Mouse (Mus musculus) gastrocnemius, adult 18-20 months (tissue): ENCODE results near the gene Krtap21-1. TPM values are rescaled to one million over a fixed set of nuclear protein-coding genes. Genes with fewer than 3 reads are reported as not detected.

Experiments used
- DNase-seq: peaks from one replicate; pipeline ENCODE4 v3.0.0; 2021; ENCODE audit warnings: low spot score
- long read RNA-seq, 2 experiments: library from polyadenylated mRNA; stranded (forward); transcript quantifications; one replicate each; pipeline ENCODE4 v2.0.0; 2021
- total RNA-seq, 2 experiments: library from RNA; stranded (reverse); gene quantifications; 2 replicates each; pipeline ENCODE4 v1.2.3; 2021

The Krtap21-1 gene
- not detected for total RNA-seq
- long read RNA-seq, experiment 1: 0 reads
- long read RNA-seq, experiment 2: 0 reads

DNA sequence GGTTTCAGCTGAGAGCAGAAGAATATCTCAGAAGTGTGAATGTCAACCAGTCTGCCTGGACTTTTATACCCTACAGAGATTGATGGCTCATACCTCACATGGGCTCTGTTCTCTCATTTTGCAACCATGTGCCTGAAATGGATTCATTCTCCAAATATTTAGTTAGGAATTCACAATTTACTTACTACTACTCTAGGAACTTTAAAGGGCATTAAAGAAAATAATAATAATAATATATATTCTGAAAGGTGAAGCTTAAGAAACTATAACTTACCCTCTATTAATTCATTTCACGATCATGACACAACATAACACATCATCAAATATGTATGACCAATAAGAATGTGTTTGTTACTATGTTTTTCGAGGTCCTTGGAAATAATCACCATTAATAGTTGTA, at the start of gene Krtap21-1:
Krtap21-1 (minus strand) TSS at position 101 of the 400 bp plus-strand sequence.
- no peak for DNase-seq

DNA sequence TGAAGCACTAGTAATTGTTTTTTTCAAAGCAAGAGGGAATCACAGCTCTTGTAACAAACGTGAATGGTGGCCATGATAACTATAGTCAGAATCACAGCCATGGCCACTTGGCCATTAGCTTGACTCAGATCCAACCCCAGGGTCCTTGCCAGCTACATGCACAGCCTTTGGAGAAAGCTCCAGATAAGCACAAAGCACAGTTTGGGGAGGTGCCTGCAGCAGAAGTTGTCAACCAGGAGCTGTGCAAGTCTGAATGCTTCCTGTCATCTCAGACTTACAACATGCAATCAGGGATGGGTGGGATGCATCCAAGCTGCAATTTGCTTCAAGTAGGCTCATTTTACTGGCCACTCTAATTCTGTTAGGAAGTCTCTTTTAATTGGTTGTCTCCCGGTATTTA, 25.9 kb upstream of the Krtap21-1 start:
- DNase-seq: no peak

DNA sequence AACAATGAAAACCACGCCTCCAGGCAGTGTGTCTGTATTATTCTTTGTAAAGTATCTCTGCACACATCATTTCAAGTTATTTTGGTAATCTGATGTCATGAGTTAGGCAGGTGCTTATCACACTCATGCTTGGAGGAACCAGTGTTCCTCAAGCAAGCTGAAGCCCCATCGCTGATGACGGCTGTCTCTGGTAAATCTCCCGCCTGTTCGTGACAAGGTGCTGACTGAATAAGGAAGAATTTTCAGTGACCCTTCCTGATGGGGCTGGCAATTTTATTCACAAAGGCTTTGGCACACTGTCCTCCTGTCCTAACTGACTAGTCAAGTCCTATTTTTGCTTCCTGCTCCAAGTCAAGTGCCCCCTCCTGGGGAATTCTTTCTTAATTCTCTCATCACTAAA, 21.6 kb upstream of the Krtap21-1 start:
- no peak for DNase-seq

DNA sequence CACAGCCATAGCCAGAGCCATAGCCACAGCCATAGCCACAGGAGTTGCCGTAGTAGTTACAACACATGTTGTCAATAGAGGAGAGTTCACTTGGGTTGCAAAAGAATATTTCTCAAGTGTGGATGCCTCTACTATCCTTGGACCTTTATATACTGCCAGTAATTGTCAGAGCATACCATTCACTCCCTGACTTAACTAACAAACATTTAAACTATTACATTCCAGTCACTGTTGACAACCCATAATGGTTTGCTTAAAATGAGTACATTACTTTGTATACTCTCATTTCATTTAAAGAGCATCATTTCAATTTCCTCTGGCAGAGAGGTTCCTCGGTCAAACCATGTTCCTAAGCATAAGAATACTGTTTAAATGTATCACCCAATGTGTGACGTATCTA, 16.3 kb upstream of the Krtap21-1 start, which contains the start of gene Krtap6-2:
Krtap6-2 (minus strand) TSS at position 101 of the 400 bp plus-strand sequence.
- no peak for DNase-seq

DNA sequence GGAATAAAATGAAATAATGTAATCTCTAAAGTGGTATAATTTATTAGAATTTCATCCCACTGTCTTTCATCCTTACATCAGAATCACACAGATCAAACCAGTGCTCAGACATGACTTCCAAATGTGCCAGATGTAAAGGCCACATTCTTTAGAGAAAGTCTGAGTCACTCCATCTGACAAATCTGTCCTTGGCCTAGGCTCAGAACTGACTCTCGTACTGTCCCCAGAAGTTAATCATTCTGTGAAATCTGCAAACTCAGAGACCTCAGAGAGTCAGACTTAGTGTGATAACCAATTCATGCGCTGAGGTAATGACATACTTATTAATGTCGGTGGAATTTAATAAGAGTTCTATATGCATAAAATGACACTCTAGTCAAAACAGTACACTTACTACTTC, 12.6 kb upstream of the Krtap21-1 start:
- no peak for DNase-seq

DNA sequence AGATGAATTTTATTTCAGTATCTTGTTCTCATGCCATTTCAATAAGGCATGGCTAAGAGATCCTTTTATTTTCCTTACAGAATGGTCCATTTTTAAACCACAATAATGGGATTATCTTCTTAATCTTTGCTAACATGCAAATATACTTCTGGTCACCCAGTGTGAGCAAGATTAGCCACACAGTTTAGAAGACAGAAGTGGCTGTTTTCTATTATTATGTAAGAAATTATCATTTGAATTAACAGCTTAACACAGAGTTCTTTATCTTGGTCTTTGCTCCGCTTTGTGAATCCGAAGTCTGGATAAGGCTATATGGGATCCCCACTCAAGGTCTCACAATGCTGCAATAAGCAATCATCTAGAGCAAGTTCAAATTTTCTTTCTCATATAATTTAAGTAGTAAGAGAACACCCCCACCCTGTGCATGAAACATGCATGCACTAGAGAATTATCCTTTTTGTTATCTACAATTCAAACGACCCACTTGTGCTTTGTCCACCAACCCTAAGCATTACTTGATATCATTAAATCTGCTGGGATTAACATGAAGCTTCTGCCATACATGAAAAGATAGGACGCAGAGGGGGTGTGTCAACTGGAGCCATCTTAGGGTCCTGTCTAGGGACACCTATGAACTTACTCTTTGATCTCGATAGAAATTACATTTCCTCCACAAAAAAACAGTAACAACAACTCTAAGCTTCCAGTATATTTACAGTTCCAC, 6.8 kb upstream of the Krtap21-1 start:
- DNase-seq: no peak

- no peak for DNase-seq
Observed at GRCm38 (mm10) chr16:89372734-89373461, 30.8 kb downstream of the Krtap21-1 start.

Other genes with a start within 250 kb of the Krtap21-1 start
- gene Gm9789, start 245.9 kb downstream of the Krtap21-1 start, total RNA-seq: not detected
- not detected for gene Gm7735, start 234.4 kb downstream of the Krtap21-1 start, total RNA-seq
- gene 1110057P08Rik, start 229.1 kb downstream of the Krtap21-1 start, total RNA-seq: not detected
- gene Krtap20-2, start 198.0 kb downstream of the Krtap21-1 start, total RNA-seq: not detected
- gene Krtap6-2, start 16.2 kb upstream of the Krtap21-1 start, total RNA-seq: not detected
- not detected for gene Krtap8-1, start 84.1 kb upstream of the Krtap21-1 start, total RNA-seq
- gene Krtap7-1, start 104.5 kb upstream of the Krtap21-1 start, total RNA-seq: not detected
- gene Krtap11-1, start 167.3 kb upstream of the Krtap21-1 start, total RNA-seq: not detected